Mouse (Mus musculus) neural tube, embryonic 11.5 days (tissue): ENCODE data around the gene Hoxb3. TPM values are rescaled to one million over a fixed set of nuclear protein-coding genes. Genes with fewer than 3 reads are reported as not detected.

Experiments used
- ATAC-seq: fragments of 200-750 bp; cut with Nextera tagmentation; 2 replicates; pipeline ENCODE4 v1.8.0; 2017; ENCODE audit warnings: moderate number of reproducible peaks, mild to moderate bottlenecking, moderate TSS enrichment, moderate library complexity; ENCODE audit not compliant: insufficient read depth, low FRiP score, low TSS enrichment
- DNase-seq: peaks from one replicate; pipeline ENCODE4 v3.0.0-alpha.2; 2015; ENCODE audit warnings: low spot score
- H3K27ac ChIP-seq: fragments of 300-500 bp; sonication (generic); 2 replicates; pipeline ENCODE4 v1.5.1; 2014; ENCODE audit warnings: low read depth, mild to moderate bottlenecking, low read length
- H3K27me3 ChIP-seq: fragments of 300-500 bp; sonication (generic); 2 replicates; pipeline ENCODE4 v1.6.1; 2014; ENCODE audit warnings: mild to moderate bottlenecking, low read length, mixed read lengths; ENCODE audit not compliant: control insufficient read depth, insufficient read depth
- H3K36me3 ChIP-seq: fragments of 300-500 bp; sonication (generic); 2 replicates; pipeline ENCODE4 v1.6.1; 2014; ENCODE audit warnings: mild to moderate bottlenecking, low read length, moderate library complexity, mixed read lengths; ENCODE audit not compliant: control insufficient read depth, insufficient read depth
- H3K4me1 ChIP-seq: fragments of 300-500 bp; sonication (generic); 2 replicates; pipeline ENCODE4 v1.6.1; 2014; ENCODE audit warnings: low read length, mixed read lengths; ENCODE audit not compliant: control insufficient read depth, insufficient read depth
- H3K4me2 ChIP-seq: fragments of 300-500 bp; sonication (generic); 2 replicates; pipeline ENCODE4 v1.6.1; 2014; ENCODE audit warnings: low read depth, mild to moderate bottlenecking, moderate library complexity
- H3K4me3 ChIP-seq: fragments of 300-500 bp; sonication (generic); 2 replicates; pipeline ENCODE4 v1.5.1; 2014; ENCODE audit warnings: low read depth, low read length
- H3K9ac ChIP-seq: fragments of 300-500 bp; sonication (generic); 2 replicates; pipeline ENCODE4 v1.6.1; 2014; ENCODE audit warnings: mild to moderate bottlenecking, low read length
- H3K9me3 ChIP-seq: fragments of 300-500 bp; sonication (generic); 2 replicates; pipeline ENCODE4 v1.6.1; 2016; ENCODE audit warnings: low read length; ENCODE audit not compliant: control insufficient read depth
- WGBS: fragments of 180-500 bp; shearing (Covaris S2); extraction: QIAGEN DNeasy Blood & Tissue Kit; methylation state at CpG from one replicate; pipeline ENCODE4 v1.1.7; 2014; 5-methylcytosine and 5-hydroxymethylcytosine counted together
- polyA plus RNA-seq: library from polyadenylated mRNA; unstranded; fragments of >200 nt; fragmentation: Nextera tagmentation; extraction: Ambion mirVana; gene quantifications from 2 replicates; pipeline ENCODE4 v1.2.1, GENCODE M21; 2014

The Hoxb3 gene
- polyA plus RNA-seq, 1 experiment from 2014 or later = 10.3 TPM

DNA sequence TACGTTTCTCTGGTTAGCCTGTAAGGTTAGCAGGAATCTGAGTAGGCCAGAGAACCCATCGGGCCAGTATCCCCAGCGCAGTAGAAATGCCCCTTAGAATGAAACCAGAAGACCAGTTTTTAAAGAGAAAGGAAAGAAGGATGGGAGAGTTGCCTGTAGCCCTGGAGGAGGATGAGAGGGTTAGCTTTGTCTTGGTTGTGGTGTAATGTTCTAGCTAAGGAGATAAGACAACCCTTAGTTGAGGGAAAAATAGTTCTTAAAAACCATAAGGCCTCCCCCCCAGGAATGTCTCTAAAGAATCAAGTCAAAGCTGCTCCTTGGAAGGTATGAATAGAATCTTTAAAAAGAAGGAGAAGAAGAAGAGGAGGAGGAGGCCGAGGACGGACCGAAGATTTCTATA, 388 bp upstream of the Hoxb3 start:
- ATAC-seq (no peak), DNase-seq (peak; percentile 65)
- no peaks in the 10 kb centered on the region for H3K27me3 ChIP-seq
- peak overlapping the region; percentile 96 for H3K4me3 ChIP-seq
- peak overlapping the region; percentile 100 for H3K9ac ChIP-seq
- peaks cover 35% of the 10 kb centered on the region for H3K4me1 ChIP-seq
- H3K27ac ChIP-seq = peak overlapping the region; percentile 100
- H3K36me3 ChIP-seq = peaks cover 2% of the 10 kb centered on the region; the same call in 1 of the 2 replicates
- H3K4me2 ChIP-seq = peak overlapping the region; percentile 100
- 3% methylated on average over 6 of the region's 6 CpGs for WGBS
- no peaks in the 10 kb centered on the region for H3K9me3 ChIP-seq

DNA sequence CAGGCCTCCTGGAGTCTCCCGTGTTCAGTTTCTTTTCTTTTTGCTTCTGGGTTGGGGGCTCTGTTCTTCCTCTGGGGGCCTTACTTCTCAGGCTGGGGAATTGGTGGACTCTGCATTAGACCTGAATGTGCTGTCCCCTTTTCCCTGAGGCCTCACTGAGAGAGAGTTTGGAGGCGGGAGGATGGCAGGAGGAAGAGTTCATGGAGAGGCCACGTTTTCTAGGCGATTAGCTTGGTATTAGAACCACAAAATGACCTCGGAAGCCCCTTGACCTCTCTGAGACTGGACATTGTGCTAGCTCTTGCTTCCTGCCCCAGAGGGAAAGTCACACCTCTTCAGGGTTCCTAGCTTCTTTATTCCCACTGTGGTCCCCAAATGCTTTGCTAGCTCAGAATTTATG, 999 bp downstream of the Hoxb3 start:
- Histone ChIP-seq H3K27me3 (no peaks in the 10 kb centered on the region), H3K4me2 (peak overlapping the region; percentile 100), H3K4me1 (peaks cover 42% of the 10 kb centered on the region), H3K27ac (peak overlapping the region; percentile 100), H3K36me3 (peaks cover 2% of the 10 kb centered on the region; the same call in 1 of the 2 replicates), H3K4me3 (peak overlapping the region; percentile 96), H3K9me3 (no peaks in the 10 kb centered on the region), H3K9ac (peak overlapping the region; percentile 100)
- ATAC-seq = no peak
- 0% methylated on average over 5 of the region's 5 CpGs for WGBS
- peak; percentile 64 for DNase-seq

DNA sequence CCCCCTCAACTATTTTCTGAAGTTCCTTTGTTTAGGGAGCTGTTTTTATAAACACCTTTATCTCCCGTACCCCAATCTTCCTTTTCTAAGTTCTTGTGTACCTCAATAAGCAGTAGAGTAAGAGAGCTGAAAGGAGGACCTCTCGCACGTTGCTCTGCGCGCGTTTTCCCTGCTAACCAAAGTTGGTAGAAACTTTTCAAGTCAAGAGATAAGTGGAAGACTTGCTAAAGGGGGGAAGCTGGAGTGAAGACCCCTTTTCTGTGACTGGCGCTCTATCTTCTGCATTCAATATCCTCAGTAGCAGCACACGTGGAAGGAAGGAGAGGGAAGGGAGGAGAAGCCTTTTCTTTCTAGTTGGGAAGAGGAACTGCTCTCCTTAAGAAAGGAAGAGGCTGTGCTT, 1.8 kb downstream of the Hoxb3 start:
- peak overlapping the region; percentile 100 for H3K27ac ChIP-seq
- peak overlapping the region; percentile 100 for H3K9ac ChIP-seq
- H3K27me3 ChIP-seq = no peaks in the 10 kb centered on the region
- no peaks in the 10 kb centered on the region for H3K9me3 ChIP-seq
- peaks cover 2% of the 10 kb centered on the region; the same call in 1 of the 2 replicates for H3K36me3 ChIP-seq
- no peak for ATAC-seq
- H3K4me2 ChIP-seq = peak overlapping the region; percentile 100
- H3K4me1 ChIP-seq = peaks cover 48% of the 10 kb centered on the region
- no peak for DNase-seq
- WGBS = 3% methylated on average over 8 of the region's 8 CpGs
- H3K4me3 ChIP-seq = peak overlapping the region; percentile 96

DNA sequence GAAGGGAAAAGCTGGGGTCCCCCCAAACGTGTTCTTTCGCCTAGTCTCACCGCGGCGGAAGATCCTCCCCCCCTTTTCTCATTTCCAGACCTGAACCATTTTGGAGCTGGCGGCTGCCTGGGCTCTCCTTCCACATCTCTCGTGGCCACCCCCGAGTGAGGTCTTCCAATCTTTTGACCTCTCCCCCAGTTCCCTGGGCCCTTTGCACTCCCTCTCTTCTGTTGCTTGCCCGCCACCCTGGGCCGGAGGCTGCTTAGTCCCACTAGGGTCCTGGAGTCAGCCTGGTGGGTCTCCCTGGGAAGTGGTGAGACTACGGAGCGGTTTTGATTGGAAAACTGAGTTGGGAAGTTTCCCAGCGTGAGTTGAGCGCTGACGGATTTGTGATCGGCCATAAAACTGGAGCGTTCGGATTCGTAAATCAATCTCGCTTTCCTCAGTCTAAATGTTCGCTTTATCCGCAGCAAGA, 2.7 kb downstream of the Hoxb3 start:
- Histone ChIP-seq H3K4me2 (peak overlapping the region; percentile 100), H3K4me1 (peaks cover 54% of the 10 kb centered on the region), H3K9me3 (no peaks in the 10 kb centered on the region), H3K27me3 (no peaks in the 10 kb centered on the region), H3K4me3 (peak overlapping the region; percentile 96), H3K27ac (peak overlapping the region; percentile 100), H3K36me3 (peaks cover 4% of the 10 kb centered on the region), H3K9ac (peak overlapping the region; percentile 100)
- DNase-seq (peak; percentile 66), ATAC-seq (no peak)
- WGBS = 3% methylated on average over 22 of the region's 22 CpGs

DNA sequence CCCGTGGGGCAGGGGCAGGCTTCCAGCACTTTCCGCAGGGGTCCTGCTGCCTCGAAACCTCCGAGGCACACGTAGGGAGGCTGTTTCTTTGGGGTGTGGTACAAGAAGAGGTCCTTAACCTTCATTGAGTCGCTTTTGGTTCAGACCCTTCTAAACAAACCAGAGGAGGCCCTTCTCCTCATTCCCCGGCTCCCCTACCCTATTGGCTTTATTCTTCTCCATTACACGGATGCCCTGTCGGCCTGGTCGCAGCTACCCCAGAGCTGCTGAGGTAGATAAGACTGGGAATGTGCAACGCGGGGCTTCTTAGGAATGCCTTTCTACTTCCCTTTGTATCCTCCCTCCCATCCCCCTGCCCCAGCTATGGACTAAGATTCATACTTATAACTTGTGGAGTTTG, 3.6 kb downstream of the Hoxb3 start:
- Histone ChIP-seq H3K36me3 (peaks cover 2% of the 10 kb centered on the region; the same call in 1 of the 2 replicates), H3K27me3 (no peaks in the 10 kb centered on the region), H3K27ac (peak overlapping the region; percentile 100), H3K9ac (peak overlapping the region; percentile 100), H3K4me2 (peak overlapping the region; percentile 100), H3K4me3 (peak overlapping the region; percentile 96), H3K9me3 (no peaks in the 10 kb centered on the region), H3K4me1 (peaks cover 59% of the 10 kb centered on the region)
- no peak for ATAC-seq
- DNase-seq = no peak
- 6% methylated on average over 12 of the region's 12 CpGs for WGBS

DNA sequence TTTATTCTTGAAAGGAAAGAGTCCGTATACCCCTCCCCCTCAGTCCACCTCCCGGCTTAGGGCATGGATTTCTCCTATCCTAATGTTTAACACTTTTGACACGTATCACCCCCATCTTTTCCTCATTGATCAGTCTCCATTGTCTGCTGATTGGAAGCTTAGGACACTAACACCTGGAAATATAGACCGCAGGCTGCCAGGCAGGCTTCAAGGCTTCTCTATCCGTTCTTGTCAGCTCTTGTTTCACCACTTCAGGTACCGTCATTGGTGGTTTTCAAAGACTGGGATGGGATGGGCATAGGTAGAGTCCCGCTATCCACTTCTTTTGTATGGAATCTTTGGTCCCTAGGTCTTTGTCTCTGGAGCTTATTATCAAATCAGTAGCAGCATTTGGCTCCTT, 4.0 kb downstream of the Hoxb3 start:
- H3K4me1 ChIP-seq = peaks cover 61% of the 10 kb centered on the region
- peak overlapping the region; percentile 96 for H3K4me3 ChIP-seq
- peak overlapping the region; percentile 100 for H3K4me2 ChIP-seq
- peak overlapping the region; percentile 100 for H3K27ac ChIP-seq
- peak overlapping the region; percentile 100 for H3K9ac ChIP-seq
- H3K9me3 ChIP-seq = no peaks in the 10 kb centered on the region
- no peak for DNase-seq
- no peaks in the 10 kb centered on the region for H3K27me3 ChIP-seq
- 9% methylated on average over 7 of the region's 7 CpGs for WGBS
- peaks cover 2% of the 10 kb centered on the region; the same call in 1 of the 2 replicates for H3K36me3 ChIP-seq
- no peak for ATAC-seq

DNA sequence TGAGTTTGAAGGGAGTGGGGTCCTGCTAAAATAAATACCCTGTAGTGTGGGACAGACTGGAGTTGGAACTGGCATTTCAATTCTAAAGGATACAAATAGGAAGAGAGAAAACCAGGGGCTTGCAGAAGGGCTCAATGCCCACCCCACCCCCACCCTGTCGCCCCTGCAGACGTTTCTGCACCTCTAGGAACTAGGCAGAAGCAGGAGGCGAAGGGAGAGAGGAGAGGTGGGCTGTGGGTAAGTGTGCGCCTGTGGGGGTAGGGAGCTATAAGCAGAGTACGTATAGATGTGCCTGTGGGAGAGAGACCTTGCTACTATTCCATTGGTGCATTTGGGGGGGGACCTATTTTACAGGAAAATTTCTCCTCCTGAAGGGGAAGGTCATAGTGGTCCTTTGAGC, 4.6 kb downstream of the Hoxb3 start:
- peak overlapping the region; percentile 100 for H3K4me2 ChIP-seq
- no peaks in the 10 kb centered on the region for H3K9me3 ChIP-seq
- DNase-seq = peak; percentile 70
- H3K27me3 ChIP-seq = no peaks in the 10 kb centered on the region
- ATAC-seq = 0 out of 2 replicates have a peak, but pooled peaks have one; percentile 27
- H3K9ac ChIP-seq = peak overlapping the region; percentile 100
- H3K4me3 ChIP-seq = peak overlapping the region; percentile 96
- peaks cover 61% of the 10 kb centered on the region for H3K4me1 ChIP-seq
- peaks cover 5% of the 10 kb centered on the region for H3K36me3 ChIP-seq
- H3K27ac ChIP-seq = peak overlapping the region; percentile 100
- 11% methylated on average over 5 of the region's 5 CpGs for WGBS

DNA sequence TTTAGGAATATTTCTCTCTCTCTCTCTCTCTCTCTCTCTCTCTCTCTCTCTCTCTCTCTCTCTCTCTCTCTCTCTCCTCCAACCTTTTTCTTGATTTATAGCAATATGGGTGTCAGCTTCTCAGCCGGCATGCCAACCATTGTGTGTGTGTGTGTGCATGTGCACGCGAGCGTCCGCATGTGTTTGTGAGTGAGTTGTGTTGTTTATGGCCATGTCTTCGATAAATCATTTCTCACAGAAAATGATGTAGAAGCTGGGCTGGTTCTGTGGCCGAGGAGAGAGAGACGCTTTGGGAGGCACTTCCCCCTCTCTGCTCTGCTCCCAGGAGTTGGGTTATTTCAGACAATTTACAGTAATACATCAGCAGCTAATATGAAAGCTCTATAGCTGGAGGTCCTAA, 5.5 kb downstream of the Hoxb3 start:
- H3K4me2 ChIP-seq = peak overlapping the region; percentile 100
- DNase-seq (no peak), ATAC-seq (no peak)
- H3K9ac ChIP-seq = peak overlapping the region; percentile 100
- 9% methylated on average over 8 of the region's 8 CpGs for WGBS
- H3K27me3 ChIP-seq = no peaks in the 10 kb centered on the region
- H3K9me3 ChIP-seq = no peaks in the 10 kb centered on the region
- peaks cover 5% of the 10 kb centered on the region for H3K36me3 ChIP-seq
- peak overlapping the region; percentile 100 for H3K27ac ChIP-seq
- H3K4me3 ChIP-seq = peak overlapping the region; percentile 96
- H3K4me1 ChIP-seq = peaks cover 69% of the 10 kb centered on the region

DNA sequence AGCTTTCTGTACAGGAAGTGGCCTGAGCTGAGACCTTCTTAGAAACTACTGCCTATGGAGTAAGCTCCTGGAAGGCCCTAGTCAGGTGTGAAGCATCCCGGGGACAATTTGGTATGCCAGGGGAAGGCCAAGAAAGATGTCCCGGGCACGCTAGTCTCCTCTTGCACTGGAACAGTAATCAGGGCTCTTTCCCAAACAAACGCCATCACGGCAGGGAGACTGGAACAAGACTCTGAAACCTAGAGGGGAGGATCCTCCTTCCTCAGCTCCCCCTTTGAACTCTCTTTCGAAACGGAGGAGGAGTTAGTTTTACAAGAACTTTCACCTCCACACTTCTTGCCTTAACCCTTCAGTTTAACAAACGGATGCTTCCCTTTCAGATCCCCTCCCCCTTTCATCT, 9.0 kb downstream of the Hoxb3 start:
- Histone ChIP-seq H3K27me3 (no peaks in the 10 kb centered on the region), H3K4me1 (peaks cover 86% of the 10 kb centered on the region), H3K27ac (peak overlapping the region; percentile 100)

More for the DNA sequence above, 9.0 kb downstream of the Hoxb3 start:
- peak overlapping the region; percentile 100 for H3K4me2 ChIP-seq
- peak overlapping the region; percentile 100 for H3K9ac ChIP-seq
- H3K36me3 ChIP-seq = peaks cover 8% of the 10 kb centered on the region
- DNase-seq (peak; percentile 58), ATAC-seq (no peak)
- 0% methylated on average over 8 of the region's 8 CpGs for WGBS
- H3K9me3 ChIP-seq = no peaks in the 10 kb centered on the region
- peak overlapping the region; percentile 96 for H3K4me3 ChIP-seq
